Mouse (Mus musculus): ENCODE measurements around the gene Rbfox2. TPM values are rescaled to one million over a fixed set of nuclear protein-coding genes. Genes with fewer than 3 reads are reported as not detected.

The Rbfox2 gene
- total and polyA plus RNA-seq, 3 experiments, result 0.89 TPM; not detected in 2

DNA sequence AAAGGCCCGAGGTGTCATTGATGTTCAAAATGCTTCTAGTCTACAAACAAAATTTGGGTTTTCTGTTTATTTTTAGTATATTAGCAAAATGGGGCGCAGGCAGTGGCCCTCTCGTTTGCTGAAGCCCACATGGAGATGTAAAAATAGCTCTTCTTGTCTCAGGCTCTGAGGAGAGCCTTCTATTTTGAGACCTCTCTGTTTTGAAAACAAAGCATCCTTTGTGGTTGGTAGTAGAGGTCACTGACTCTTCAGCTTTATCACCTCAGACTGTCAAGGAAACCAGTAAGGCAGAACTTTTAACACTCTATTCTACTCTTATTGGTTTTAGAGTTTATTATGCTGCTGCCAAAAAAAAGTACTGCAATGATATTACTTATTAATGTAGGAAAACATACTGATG, 189.6 kb downstream of the Rbfox2 start:
- Histone ChIP-seq H3K36me3 (replicated peaks in 1 of 2; ENCODE audit: control insufficient read depth in 1 of 2, insufficient read depth in 1 of 2, low read length in 1 of 2) (no peaks in the 10 kb centered on the region), H3K9me3 (replicated peaks; ENCODE audit: low read length) (no peaks in the 10 kb centered on the region), H3K4me1 (ENCODE audit: control insufficient read depth in 1 of 2, insufficient read depth in 2 of 2) (peaks cover 0 to 8% of the 10 kb centered on the region in 2 experiments; a peak in 2 of 4 replicates), H3K4me2 (ENCODE audit: insufficient read depth, low read depth, poor library complexity, severe bottlenecking) (no peak overlapping the region), H3K79me2 (replicated peaks; ENCODE audit: control insufficient read depth, extremely low read depth, insufficient read depth, poor library complexity, severe bottlenecking) (no peaks in the 10 kb centered on the region), H3K27ac (ENCODE audit: insufficient read depth, low read depth) (no peak overlapping the region), H3K9ac (ENCODE audit: insufficient read depth, low read depth) (no peak overlapping the region), H3K4me3 (replicated peaks in 1 of 3; ENCODE audit: low read depth in 2 of 3, low read length in 2 of 3, poor library complexity in 1 of 3) (no peak overlapping the region), H3K27me3 (replicated peaks) (peaks cover 97% of the 10 kb centered on the region)
- no peak for DNase-seq (ENCODE audit: extremely low read depth)
- TF ChIP-seq JUN (IDR thresholded peaks at IDR 0.05; ENCODE audit: insufficient read depth, low read depth, low read length), result no peak
- no peak for TF ChIP-seq JUND (conservative IDR thresholded peaks at IDR 0.05; ENCODE audit: low read depth, low read length)
- TF ChIP-seq GABPA (IDR thresholded peaks at IDR 0.05; ENCODE audit: insufficient replicate concordance, low read depth, low read length), result no peak
- no peak for TF ChIP-seq HCFC1 (IDR thresholded peaks at IDR 0.05; ENCODE audit: low read depth, low read length)
- no peak for TF ChIP-seq TBP (conservative IDR thresholded peaks at IDR 0.05; ENCODE audit: low read depth, low read length)
- TF ChIP-seq EP300 (IDR thresholded peaks at IDR 0.05; ENCODE audit: low read length), result no peak
- TF ChIP-seq ZNF384 (IDR thresholded peaks at IDR 0.05; ENCODE audit: low read depth, low read length), result no peak
- no peak for TF ChIP-seq POLR2A (IDR thresholded peaks at IDR 0.05; ENCODE audit: low read depth, low read length)
- no peak for TF ChIP-seq UBTF (IDR thresholded peaks at IDR 0.05; ENCODE audit: low read depth, low read length)
- TF ChIP-seq CTCF (conservative IDR thresholded peaks at IDR 0.05 in 1 of 2, IDR thresholded peaks at IDR 0.05 in 1 of 2; ENCODE audit: low read depth in 2 of 2, low read length in 2 of 2), result no peak
- no peak for TF ChIP-seq USF2 (conservative IDR thresholded peaks at IDR 0.05; ENCODE audit: low read depth, low read length)
- TF ChIP-seq NRF1 (IDR thresholded peaks at IDR 0.05; ENCODE audit: low read depth, low read length), result no peak
- TF ChIP-seq KAT2A (IDR thresholded peaks at IDR 0.05; ENCODE audit: insufficient replicate concordance, low read length), result no peak
- TF ChIP-seq NELFE (IDR thresholded peaks at IDR 0.05; ENCODE audit: low read depth, low read length), result no peak
- no peak for TF ChIP-seq CHD1 (IDR thresholded peaks at IDR 0.05; ENCODE audit: low read depth, low read length)
- TF ChIP-seq CHD2 (IDR thresholded peaks at IDR 0.05; ENCODE audit: low read length), result no peak
- TF ChIP-seq RCOR1 (conservative IDR thresholded peaks at IDR 0.05; ENCODE audit: low read depth, low read length), result no peak
- TF ChIP-seq POLR2AphosphoS2 (IDR thresholded peaks at IDR 0.05; ENCODE audit: low read depth, low read length), result no peak
- no peak for TF ChIP-seq BHLHE40 (IDR thresholded peaks at IDR 0.05; ENCODE audit: low read depth, low read length)
- dilution Hi-C loops (cut with MboI; ENCODE audit: extremely low pct_ligation_motif_present, extremely low pct_unique_long_range_greater_than_20kb, low sequenced_read_pairs), result no loop called here
- in situ Hi-C loops (cut with MboI; ENCODE audit: low pct_ligation_motif_present, low pct_unique_long_range_greater_than_20kb, low sequenced_read_pairs), result no loop called here

DNA sequence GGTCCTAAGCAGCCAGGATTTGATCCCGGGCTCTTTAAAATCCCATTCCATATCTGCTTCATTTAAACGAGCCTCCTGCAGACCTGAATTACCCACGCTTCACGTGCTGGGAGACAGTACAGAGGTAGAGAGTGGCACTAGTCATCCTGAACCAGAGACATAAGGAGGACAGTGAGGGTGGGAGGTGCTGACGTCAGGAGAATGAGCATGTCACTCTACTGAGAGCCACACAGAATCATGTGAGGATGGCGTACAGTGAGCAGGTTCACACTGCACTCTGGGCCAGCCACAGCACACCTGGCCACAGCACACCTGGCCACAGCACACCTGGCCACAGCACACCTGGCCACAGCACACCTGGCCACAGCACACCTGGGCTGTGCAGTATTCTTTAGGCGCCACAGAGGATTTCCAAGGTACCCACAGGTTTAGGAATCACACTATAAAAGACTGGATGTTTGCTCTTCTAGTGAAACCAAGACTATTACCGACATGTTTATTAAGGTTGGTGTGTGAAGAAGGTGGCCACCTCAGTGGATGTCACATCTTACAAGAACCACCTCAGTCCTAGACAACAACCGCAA, 190.6 kb downstream of the Rbfox2 start:
- Histone ChIP-seq H3K27ac (ENCODE audit: insufficient read depth, low read depth) (no peak overlapping the region), H3K27me3 (replicated peaks) (peaks cover 97% of the 10 kb centered on the region), H3K9me3 (replicated peaks; ENCODE audit: low read length) (no peaks in the 10 kb centered on the region), H3K9ac (ENCODE audit: insufficient read depth, low read depth) (no peak overlapping the region), H3K4me2 (ENCODE audit: insufficient read depth, low read depth, poor library complexity, severe bottlenecking) (no peak overlapping the region), H3K4me1 (ENCODE audit: control insufficient read depth in 1 of 2, insufficient read depth in 2 of 2) (peaks cover 0 to 8% of the 10 kb centered on the region in 2 experiments; a peak in 2 of 4 replicates), H3K36me3 (replicated peaks in 1 of 2; ENCODE audit: control insufficient read depth in 1 of 2, insufficient read depth in 1 of 2, low read length in 1 of 2) (no peaks in the 10 kb centered on the region), H3K4me3 (replicated peaks in 1 of 3; ENCODE audit: low read depth in 2 of 3, low read length in 2 of 3, poor library complexity in 1 of 3) (no peak overlapping the region), H3K79me2 (replicated peaks; ENCODE audit: control insufficient read depth, extremely low read depth, insufficient read depth, poor library complexity, severe bottlenecking) (no peaks in the 10 kb centered on the region)
- in situ Hi-C loops (cut with MboI; ENCODE audit: low pct_ligation_motif_present, low pct_unique_long_range_greater_than_20kb, low sequenced_read_pairs), result no loop called here
- dilution Hi-C loops (cut with MboI; ENCODE audit: extremely low pct_ligation_motif_present, extremely low pct_unique_long_range_greater_than_20kb, low sequenced_read_pairs), result no loop called here
- DNase-seq (ENCODE audit: extremely low read depth), result no peak
- TF ChIP-seq USF1 (IDR thresholded peaks at IDR 0.05; ENCODE audit: low read depth, low read length) (no peak), MYC (IDR thresholded peaks at IDR 0.05; ENCODE audit: low read depth, low read length) (no peak), NRF1 (IDR thresholded peaks at IDR 0.05; ENCODE audit: low read depth, low read length) (no peak), TCF12 (IDR thresholded peaks at IDR 0.05; ENCODE audit: low read depth, low read length) (no peak), ZMIZ1 (IDR thresholded peaks at IDR 0.05; ENCODE audit: low read depth, low read length) (no peak), KAT2A (IDR thresholded peaks at IDR 0.05; ENCODE audit: insufficient replicate concordance, low read length) (no peak), ETS1 (conservative IDR thresholded peaks at IDR 0.05; ENCODE audit: low read depth, low read length) (no peak), SIN3A (IDR thresholded peaks at IDR 0.05; ENCODE audit: low read length) (no peak), MAX (IDR thresholded peaks at IDR 0.05; ENCODE audit: low read length) (no peak), UBTF (IDR thresholded peaks at IDR 0.05; ENCODE audit: low read depth, low read length) (no peak)
